Mouse (Mus musculus) cerebellum, adult 11 months (tissue): ENCODE results near the gene Lmx1b.

ENCODE experiments used
- DNase-seq: peaks from one replicate; pipeline ENCODE4 v3.0.0; 2022

The Lmx1b gene

GRCm38 (mm10) chr2:33640171-33640721 lies at the start of gene Lmx1b:
Gene Lmx1b, minus strand, starts transcription at chr2:33640511.
- no peak for DNase-seq

GRCm38 (mm10) chr2:33689880-33690462 lies 49.7 kb upstream of the Lmx1b start:
- DNase-seq, result no peak

GRCm38 (mm10) chr2:33689155-33689879 lies 49.0 kb upstream of the Lmx1b start:
- DNase-seq, result no peak

GRCm38 (mm10) chr2:33683594-33683993 lies 43.3 kb upstream of the Lmx1b start:
- DNase-seq, result no peak

- DNase-seq, result no peak
Measured at GRCm38 (mm10) chr2:33683095-33683494, 42.8 kb upstream of the Lmx1b start.

GRCm38 (mm10) chr2:33682219-33682618 lies 41.9 kb upstream of the Lmx1b start:
- peak; percentile 54 for DNase-seq

- DNase-seq, result no peak
Measured at GRCm38 (mm10) chr2:33678950-33679654, 38.8 kb upstream of the Lmx1b start.

GRCm38 (mm10) chr2:33672701-33673472 lies 32.6 kb upstream of the Lmx1b start:
- no peak for DNase-seq

GRCm38 (mm10) chr2:33668741-33669140 lies 28.4 kb upstream of the Lmx1b start:
- no peak for DNase-seq

- DNase-seq, result no peak
Measured at GRCm38 (mm10) chr2:33666388-33666945, 26.2 kb upstream of the Lmx1b start.

- DNase-seq, result no peak
Measured at GRCm38 (mm10) chr2:33665363-33666058, 25.2 kb upstream of the Lmx1b start.

GRCm38 (mm10) chr2:33664661-33665060 lies 24.4 kb upstream of the Lmx1b start:
- DNase-seq, result no peak

GRCm38 (mm10) chr2:33659288-33659629 lies 18.9 kb upstream of the Lmx1b start:
- DNase-seq, result no peak

GRCm38 (mm10) chr2:33658602-33659287 lies 18.4 kb upstream of the Lmx1b start:
- DNase-seq, result no peak

GRCm38 (mm10) chr2:33652517-33653198 lies 12.3 kb upstream of the Lmx1b start:
- DNase-seq, result no peak

- no peak for DNase-seq
Measured at GRCm38 (mm10) chr2:33649371-33649770, 9.1 kb upstream of the Lmx1b start.

- DNase-seq, result no peak
Measured at GRCm38 (mm10) chr2:33648894-33649293, 8.6 kb upstream of the Lmx1b start.

- DNase-seq, result no peak
Measured at GRCm38 (mm10) chr2:33646283-33646550, 5.9 kb upstream of the Lmx1b start.

- DNase-seq, result no peak
Measured at GRCm38 (mm10) chr2:33645538-33646282, 5.4 kb upstream of the Lmx1b start.
